Mouse (Mus musculus): ENCODE measurements around the gene Vti1a. TPM values are rescaled to one million over a fixed set of nuclear protein-coding genes. Genes with fewer than 3 reads are reported as not detected.

Vti1a gene
- polyA plus RNA-seq, 1 experiment from 2014 or later, result 27.4 TPM

DNA sequence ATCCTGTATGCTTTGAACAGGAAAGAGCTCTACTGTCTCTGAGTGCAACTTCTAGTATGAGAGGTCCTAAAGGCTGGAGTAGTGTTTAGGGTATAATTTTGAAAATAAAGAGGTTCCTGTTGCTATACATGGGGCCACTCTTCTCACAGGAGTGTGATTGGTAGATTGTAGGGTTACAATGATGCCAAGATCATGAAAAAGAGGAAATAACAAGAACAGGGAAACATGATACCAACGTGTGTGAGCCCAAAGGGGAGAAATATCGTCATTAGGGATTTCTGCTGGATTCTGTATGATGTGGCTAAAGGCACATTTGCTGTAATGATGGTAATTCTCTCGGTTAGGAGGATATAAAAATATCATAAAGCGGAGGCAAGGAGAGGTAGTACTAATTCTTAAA lies 30.1 kb upstream of the Vti1a start:
- H3K4me3 ChIP-seq (ENCODE audit: low read length), result no peak overlapping the region
- H3K9ac ChIP-seq (ENCODE audit: low read depth, low read length), result no peak overlapping the region
- H3K4me2 ChIP-seq (ENCODE audit: low read depth, low read length), result no peak overlapping the region
- H3K27me3 ChIP-seq (replicated peaks; ENCODE audit: control insufficient read depth, insufficient read depth, low read length), result no peaks in the 10 kb centered on the region
- H3K27ac ChIP-seq (ENCODE audit: low read length), result no peak overlapping the region
- no peaks in the 10 kb centered on the region for H3K9me3 ChIP-seq (ENCODE audit: control insufficient read depth, low read length)
- no peak for ATAC-seq
- WGBS, result 91% methylated on average over 4 of the region's 4 CpGs
- H3K36me3 ChIP-seq (ENCODE audit: control insufficient read depth, insufficient read depth, low read length), result peaks cover 17% of the 10 kb centered on the region; the same call in 1 of the 2 replicates
- no peaks in the 10 kb centered on the region for H3K4me1 ChIP-seq (ENCODE audit: control insufficient read depth, insufficient read depth, low read length)

DNA sequence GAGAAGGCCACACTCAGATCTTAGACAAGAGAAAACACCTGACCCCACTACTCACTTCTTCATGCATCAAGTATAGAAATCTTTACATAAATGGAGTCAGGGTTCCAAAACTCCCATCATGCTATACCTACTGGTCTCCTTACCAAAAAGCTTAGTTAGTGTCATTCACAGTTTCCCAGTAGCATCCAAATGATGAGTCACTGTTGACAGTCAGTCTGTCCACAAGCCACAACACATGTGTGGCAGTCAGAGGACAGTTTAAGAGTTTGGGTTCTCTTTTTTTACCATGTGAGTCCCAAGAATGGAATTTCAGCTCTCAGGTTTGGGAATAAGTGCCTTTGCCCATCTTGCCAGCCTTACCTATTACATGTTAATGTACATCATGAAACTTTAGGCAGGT lies 27.1 kb upstream of the Vti1a start:
- H3K27ac ChIP-seq (ENCODE audit: low read length), result no peak overlapping the region
- H3K4me3 ChIP-seq (ENCODE audit: low read length), result no peak overlapping the region
- no peak overlapping the region for H3K9ac ChIP-seq (ENCODE audit: low read depth, low read length)
- no peaks in the 10 kb centered on the region for H3K9me3 ChIP-seq (ENCODE audit: control insufficient read depth, low read length)
- peaks cover 6% of the 10 kb centered on the region; the same call in 1 of the 2 replicates for H3K36me3 ChIP-seq (ENCODE audit: control insufficient read depth, insufficient read depth, low read length)
- H3K4me1 ChIP-seq (ENCODE audit: control insufficient read depth, insufficient read depth, low read length), result no peaks in the 10 kb centered on the region
- H3K27me3 ChIP-seq (replicated peaks; ENCODE audit: control insufficient read depth, insufficient read depth, low read length), result no peaks in the 10 kb centered on the region
- no peak for ATAC-seq
- no peak overlapping the region for H3K4me2 ChIP-seq (ENCODE audit: low read depth, low read length)

GRCm38 (mm10) chr19:55290621-55291270 lies 25.3 kb upstream of the Vti1a start:
- Histone ChIP-seq H3K36me3 (ENCODE audit: control insufficient read depth, insufficient read depth, low read length) (peaks cover 2% of the 10 kb centered on the region; the same call in 1 of the 2 replicates), H3K27me3 (replicated peaks; ENCODE audit: control insufficient read depth, insufficient read depth, low read length) (no peaks in the 10 kb centered on the region), H3K9me3 (ENCODE audit: control insufficient read depth, low read length) (no peaks in the 10 kb centered on the region), H3K4me1 (ENCODE audit: control insufficient read depth, insufficient read depth, low read length) (no peaks in the 10 kb centered on the region), H3K4me2 (ENCODE audit: low read depth, low read length) (no peak overlapping the region), H3K9ac (ENCODE audit: low read depth, low read length) (no peak overlapping the region), H3K4me3 (ENCODE audit: low read length) (no peak overlapping the region), H3K27ac (ENCODE audit: low read length) (no peak overlapping the region)
- no peak for ATAC-seq
- 87% methylated on average over 2 of the region's 2 CpGs for WGBS

- no peak overlapping the region for H3K4me2 ChIP-seq (ENCODE audit: low read depth, low read length)
- H3K9ac ChIP-seq (ENCODE audit: low read depth, low read length), result no peak overlapping the region
- no peaks in the 10 kb centered on the region; the same call in 1 of the 2 replicates for H3K36me3 ChIP-seq (ENCODE audit: control insufficient read depth, insufficient read depth, low read length)
- H3K27me3 ChIP-seq (replicated peaks; ENCODE audit: control insufficient read depth, insufficient read depth, low read length), result no peaks in the 10 kb centered on the region
- H3K27ac ChIP-seq (ENCODE audit: low read length), result no peak overlapping the region
- H3K4me1 ChIP-seq (ENCODE audit: control insufficient read depth, insufficient read depth, low read length), result no peaks in the 10 kb centered on the region
- no peak for ATAC-seq
- no peak overlapping the region for H3K4me3 ChIP-seq (ENCODE audit: low read length)
- WGBS, result 95% methylated on average over 2 of the region's 2 CpGs
- no peaks in the 10 kb centered on the region for H3K9me3 ChIP-seq (ENCODE audit: control insufficient read depth, low read length)
Observed at GRCm38 (mm10) chr19:55292210-55292850, 23.8 kb upstream of the Vti1a start.

GRCm38 (mm10) chr19:55293175-55293574 lies 22.9 kb upstream of the Vti1a start:
- no peak overlapping the region for H3K9ac ChIP-seq (ENCODE audit: low read depth, low read length)
- H3K36me3 ChIP-seq (ENCODE audit: control insufficient read depth, insufficient read depth, low read length), result peaks cover 2% of the 10 kb centered on the region; the same call in 1 of the 2 replicates
- H3K4me1 ChIP-seq (ENCODE audit: control insufficient read depth, insufficient read depth, low read length), result no peaks in the 10 kb centered on the region
- no peak overlapping the region for H3K4me2 ChIP-seq (ENCODE audit: low read depth, low read length)
- no peak for ATAC-seq
- H3K27ac ChIP-seq (ENCODE audit: low read length), result no peak overlapping the region
- H3K27me3 ChIP-seq (replicated peaks; ENCODE audit: control insufficient read depth, insufficient read depth, low read length), result no peaks in the 10 kb centered on the region
- H3K4me3 ChIP-seq (ENCODE audit: low read length), result no peak overlapping the region
- H3K9me3 ChIP-seq (ENCODE audit: control insufficient read depth, low read length), result no peaks in the 10 kb centered on the region
- 45% methylated on average over 4 of the region's 4 CpGs for WGBS

GRCm38 (mm10) chr19:55295075-55295474 lies 21.0 kb upstream of the Vti1a start:
- Histone ChIP-seq H3K9ac (ENCODE audit: low read depth, low read length) (no peak overlapping the region), H3K4me3 (ENCODE audit: low read length) (no peak overlapping the region), H3K27me3 (replicated peaks; ENCODE audit: control insufficient read depth, insufficient read depth, low read length) (no peaks in the 10 kb centered on the region), H3K36me3 (ENCODE audit: control insufficient read depth, insufficient read depth, low read length) (0 out of 2 replicates have a peak, but pooled peaks cover 2% of the 10 kb centered on the region), H3K4me2 (ENCODE audit: low read depth, low read length) (no peak overlapping the region), H3K4me1 (ENCODE audit: control insufficient read depth, insufficient read depth, low read length) (no peaks in the 10 kb centered on the region), H3K27ac (ENCODE audit: low read length) (no peak overlapping the region), H3K9me3 (ENCODE audit: control insufficient read depth, low read length) (no peaks in the 10 kb centered on the region)
- 89% methylated on average over 9 of the region's 9 CpGs for WGBS
- ATAC-seq, result no peak

GRCm38 (mm10) chr19:55295556-55295955 lies 20.5 kb upstream of the Vti1a start:
- Histone ChIP-seq H3K9me3 (ENCODE audit: control insufficient read depth, low read length) (no peaks in the 10 kb centered on the region), H3K4me1 (ENCODE audit: control insufficient read depth, insufficient read depth, low read length) (no peaks in the 10 kb centered on the region), H3K27ac (ENCODE audit: low read length) (no peak overlapping the region), H3K9ac (ENCODE audit: low read depth, low read length) (no peak overlapping the region), H3K4me2 (ENCODE audit: low read depth, low read length) (no peak overlapping the region), H3K4me3 (ENCODE audit: low read length) (no peak overlapping the region), H3K27me3 (replicated peaks; ENCODE audit: control insufficient read depth, insufficient read depth, low read length) (no peaks in the 10 kb centered on the region), H3K36me3 (ENCODE audit: control insufficient read depth, insufficient read depth, low read length) (0 out of 2 replicates have a peak, but pooled peaks cover 2% of the 10 kb centered on the region)
- no peak; the same call in 1 of the 2 replicates for ATAC-seq
- WGBS, result 85% methylated on average over 3 of the region's 3 CpGs

DNA sequence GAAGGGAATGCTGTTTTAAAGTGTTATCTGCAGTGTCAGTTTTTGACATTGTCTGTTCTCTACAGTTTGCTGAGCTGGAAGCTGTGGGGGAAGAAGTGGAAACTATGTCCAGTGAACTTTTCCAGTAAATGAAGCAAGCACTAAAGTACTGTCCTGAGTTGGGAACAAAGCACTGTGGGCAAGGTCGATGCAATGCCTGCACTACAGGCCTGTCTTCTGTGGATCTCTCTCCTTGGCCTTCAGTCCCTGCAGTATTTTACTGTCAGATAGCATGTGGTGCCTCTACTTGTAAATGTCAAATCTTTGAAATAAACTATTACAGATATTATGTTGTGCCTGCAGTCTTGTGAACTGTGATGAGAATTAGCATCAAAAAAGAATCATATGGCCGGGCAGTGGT lies 19.8 kb upstream of the Vti1a start:
- Histone ChIP-seq H3K4me3 (ENCODE audit: low read length) (no peak overlapping the region), H3K27ac (ENCODE audit: low read length) (no peak overlapping the region), H3K36me3 (ENCODE audit: control insufficient read depth, insufficient read depth, low read length) (0 out of 2 replicates have a peak, but pooled peaks cover 6% of the 10 kb centered on the region), H3K27me3 (replicated peaks; ENCODE audit: control insufficient read depth, insufficient read depth, low read length) (no peaks in the 10 kb centered on the region), H3K4me2 (ENCODE audit: low read depth, low read length) (no peak overlapping the region), H3K9ac (ENCODE audit: low read depth, low read length) (no peak overlapping the region), H3K4me1 (ENCODE audit: control insufficient read depth, insufficient read depth, low read length) (no peaks in the 10 kb centered on the region), H3K9me3 (ENCODE audit: control insufficient read depth, low read length) (no peaks in the 10 kb centered on the region)
- no peak for ATAC-seq
- WGBS, result 89% methylated on average over 2 of the region's 2 CpGs

DNA sequence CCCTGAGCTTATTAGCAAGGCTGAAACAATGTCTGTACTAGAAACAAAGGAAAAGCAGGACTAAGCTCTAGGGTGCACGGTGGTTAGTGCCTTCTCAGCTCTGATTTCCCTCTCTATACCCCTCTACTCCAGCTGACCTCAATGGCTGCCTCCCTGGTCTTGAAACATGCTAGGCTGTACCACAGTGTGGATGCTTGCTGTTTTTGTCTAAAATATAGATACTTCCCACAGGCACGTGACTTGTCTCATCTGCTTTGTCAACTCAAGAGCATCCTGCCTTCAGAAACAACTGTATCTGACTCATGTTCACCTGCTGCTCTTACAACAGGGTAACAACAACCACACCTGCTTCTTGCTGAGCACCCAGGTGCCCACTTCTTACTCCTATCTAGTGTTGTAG lies 18.6 kb upstream of the Vti1a start:
- no peaks in the 10 kb centered on the region for H3K27me3 ChIP-seq (replicated peaks; ENCODE audit: control insufficient read depth, insufficient read depth, low read length)
- no peaks in the 10 kb centered on the region for H3K9me3 ChIP-seq (ENCODE audit: control insufficient read depth, low read length)
- 0 out of 2 replicates have a peak, but pooled peaks cover 10% of the 10 kb centered on the region for H3K36me3 ChIP-seq (ENCODE audit: control insufficient read depth, insufficient read depth, low read length)
- H3K4me3 ChIP-seq (ENCODE audit: low read length), result no peak overlapping the region
- WGBS, result 92% methylated on average over 2 of the region's 2 CpGs
- no peak overlapping the region for H3K9ac ChIP-seq (ENCODE audit: low read depth, low read length)
- no peak overlapping the region for H3K4me2 ChIP-seq (ENCODE audit: low read depth, low read length)
- H3K4me1 ChIP-seq (ENCODE audit: control insufficient read depth, insufficient read depth, low read length), result no peaks in the 10 kb centered on the region
- no peak for ATAC-seq
- no peak overlapping the region for H3K27ac ChIP-seq (ENCODE audit: low read length)
